Mouse (Mus musculus): ENCODE measurements around the gene Cdc42bpb.
A peak's percentile ranks its signal among the peaks of the same experiment; 100 is the strongest.

Gene Cdc42bpb

GRCm38 (mm10) chr12:111293025-111293424 is 84.5 kb downstream of the Cdc42bpb start:
- no peak for DNase-seq (ENCODE audit: low read depth, low spot score)

GRCm38 (mm10) chr12:111284532-111284931 is 93.0 kb downstream of the Cdc42bpb start:
- DNase-seq (ENCODE audit: low read depth, low spot score): no peak

DNA sequence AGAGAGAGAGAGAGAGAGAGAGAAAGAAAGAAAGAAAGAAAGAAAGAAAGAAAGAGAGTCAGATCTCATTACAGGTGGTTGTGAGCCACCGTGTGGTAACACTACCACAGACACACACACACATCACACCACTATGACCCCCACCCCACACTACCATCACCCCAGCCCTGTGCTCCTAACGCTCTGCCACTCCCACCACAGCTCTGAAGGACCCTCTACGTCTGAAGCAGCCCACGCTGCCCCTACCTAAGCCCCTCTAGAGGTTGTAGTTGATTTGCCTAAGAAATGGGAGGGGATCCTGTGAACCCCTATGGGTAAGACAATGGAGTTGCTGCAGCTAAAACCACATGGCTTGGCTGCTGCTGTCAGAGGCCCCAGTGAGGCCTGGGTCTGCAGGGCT is 93.9 kb downstream of the Cdc42bpb start:
- DNase-seq (ENCODE audit: low read depth, low spot score): no peak

- DNase-seq (ENCODE audit: low read depth, low spot score): no peak
These were observed 101.1 kb downstream of the Cdc42bpb start for GRCm38 (mm10) chr12:111276371-111276770.

GRCm38 (mm10) chr12:111275150-111275841 is 102.2 kb downstream of the Cdc42bpb start:
- no peak for DNase-seq (ENCODE audit: low read depth, low spot score)

GRCm38 (mm10) chr12:111274447-111275149 is 102.9 kb downstream of the Cdc42bpb start:
- no peak for DNase-seq (ENCODE audit: low read depth, low spot score)

DNA sequence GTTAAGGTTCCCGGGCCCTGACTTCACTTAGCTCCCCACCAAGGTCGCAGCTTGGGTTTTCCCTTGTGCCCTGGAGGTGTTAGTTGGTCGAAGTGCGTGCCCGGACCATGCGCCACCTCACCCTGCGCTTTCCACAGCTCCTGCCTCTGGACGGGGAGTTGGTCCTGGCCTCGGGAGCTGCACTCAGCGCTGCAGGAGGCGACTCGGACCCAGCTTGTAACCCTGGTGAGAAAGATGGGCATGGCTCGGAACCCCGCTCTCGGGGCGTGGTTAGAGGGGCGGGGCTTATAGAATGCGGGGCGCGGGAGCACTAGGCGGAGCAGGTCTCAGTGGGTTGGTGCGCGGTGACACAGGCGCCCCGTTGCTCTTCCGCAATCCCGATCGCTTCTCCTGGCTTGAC is 103.5 kb downstream of the Cdc42bpb start:
- no peak for DNase-seq (ENCODE audit: low read depth, low spot score)

- DNase-seq (ENCODE audit: low read depth, low spot score): peak; percentile 79
These were observed 105.1 kb downstream of the Cdc42bpb start for GRCm38 (mm10) chr12:111272420-111272819.

GRCm38 (mm10) chr12:111271966-111272365 is 105.6 kb downstream of the Cdc42bpb start:
- no peak for DNase-seq (ENCODE audit: low read depth, low spot score)

DNA sequence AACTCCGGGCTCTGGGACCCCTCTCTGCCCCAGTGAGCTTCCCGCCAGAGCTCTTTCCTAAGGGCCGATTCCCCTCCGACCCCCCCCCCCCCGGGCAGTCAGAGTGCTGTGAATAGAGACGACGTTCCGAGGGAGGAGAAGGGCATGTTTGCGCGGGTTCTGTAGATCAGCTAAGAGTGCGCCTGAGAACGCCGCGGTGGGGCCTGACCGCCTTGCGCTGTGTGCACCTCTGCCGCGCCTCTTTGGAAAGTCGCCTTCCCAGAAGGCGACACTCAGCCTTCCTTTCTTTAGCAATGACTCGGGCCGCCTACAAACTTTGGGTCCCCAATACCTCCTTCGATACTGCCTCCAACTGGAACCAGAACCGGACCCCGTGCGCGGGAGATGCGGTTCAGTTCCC is 106.1 kb downstream of the Cdc42bpb start:
- no peak for DNase-seq (ENCODE audit: low read depth, low spot score)

DNA sequence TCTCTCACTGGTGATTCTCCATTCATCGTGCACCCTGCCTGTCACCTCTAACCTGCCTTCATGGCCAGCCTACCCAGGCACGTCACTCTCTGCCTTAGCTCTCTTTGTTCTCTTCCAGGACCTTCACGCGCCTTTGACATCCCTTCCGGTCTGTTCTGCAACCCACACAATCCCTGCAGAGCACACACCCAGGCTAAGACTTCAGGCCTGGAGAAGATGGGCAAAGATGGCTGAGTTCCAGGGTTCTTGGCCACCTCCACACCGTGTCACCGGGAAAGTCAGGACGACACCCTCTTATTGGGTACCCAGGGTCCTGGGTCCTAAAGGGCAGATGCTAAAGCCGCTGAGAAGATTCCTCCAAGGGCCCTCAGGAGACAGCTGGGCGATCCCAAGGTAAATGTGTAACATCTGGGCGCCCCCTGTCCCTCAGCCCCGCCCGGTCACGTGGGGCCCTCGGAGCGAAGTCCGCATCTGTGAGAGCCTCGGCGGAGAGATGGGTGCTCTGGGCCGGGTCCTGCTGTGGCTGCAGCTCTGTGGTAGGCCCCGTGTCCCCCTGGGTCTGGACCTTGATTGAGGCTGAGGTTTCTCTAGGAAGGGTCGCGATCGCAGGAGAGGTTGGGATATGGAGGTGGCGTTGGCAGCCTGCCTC is 106.8 kb downstream of the Cdc42bpb start, which contains the start of gene Amn:
Gene Amn, plus strand, starts transcription at position 467 of the 649 bp plus-strand sequence.
- no peak for DNase-seq (ENCODE audit: low read depth, low spot score)

DNA sequence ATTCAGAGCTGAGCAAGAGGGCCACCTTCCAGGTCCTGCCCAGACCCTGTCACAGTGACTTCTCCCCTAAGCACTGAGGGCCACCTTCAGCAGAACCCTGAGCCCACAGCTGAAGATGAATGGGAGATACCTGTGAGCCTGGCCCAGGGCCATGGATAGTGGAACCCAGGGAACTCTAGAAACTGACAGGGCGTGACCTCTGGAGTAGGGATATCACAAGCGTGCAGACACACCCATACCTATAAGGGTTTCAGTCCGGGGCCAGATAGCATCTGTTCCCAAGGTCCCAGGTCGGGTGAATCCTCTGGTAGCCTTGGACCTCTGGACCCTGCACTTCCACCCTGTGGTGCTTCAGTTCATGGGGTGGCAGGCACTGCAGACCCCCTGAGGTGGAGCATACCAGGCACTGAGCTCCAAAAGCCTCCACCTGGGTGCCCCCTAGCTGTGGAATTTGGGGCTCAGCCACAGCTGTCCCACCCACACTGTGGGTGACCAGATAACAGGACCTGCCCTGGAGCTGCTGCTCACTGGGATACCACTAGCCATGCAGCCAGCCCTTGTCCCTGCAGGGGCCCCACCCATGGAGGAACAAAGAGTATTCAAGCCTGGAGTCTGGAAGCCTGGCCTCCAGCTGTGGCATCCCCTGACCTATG is 109.7 kb downstream of the Cdc42bpb start:
- DNase-seq (ENCODE audit: low read depth, low spot score): no peak

DNA sequence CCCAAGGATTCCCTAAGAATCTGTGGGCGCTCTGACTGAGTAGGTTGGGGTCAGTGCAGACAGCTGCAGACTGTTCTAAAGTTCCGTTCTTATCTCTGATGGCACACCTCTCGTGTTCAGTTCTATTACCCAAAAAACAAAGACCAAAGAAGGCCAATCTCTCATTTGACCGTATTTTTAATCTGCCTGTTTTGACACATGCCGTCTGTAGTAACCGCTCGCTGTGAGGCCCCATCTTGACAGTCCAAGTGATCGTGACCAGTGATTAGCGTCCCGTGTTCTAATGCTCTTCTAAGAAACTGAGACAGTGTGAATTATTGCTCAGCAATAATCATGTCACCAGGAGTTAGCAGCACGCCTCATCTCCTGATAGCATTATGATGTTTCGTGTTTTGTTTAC is 110.9 kb downstream of the Cdc42bpb start:
- DNase-seq (ENCODE audit: low read depth, low spot score): no peak

DNA sequence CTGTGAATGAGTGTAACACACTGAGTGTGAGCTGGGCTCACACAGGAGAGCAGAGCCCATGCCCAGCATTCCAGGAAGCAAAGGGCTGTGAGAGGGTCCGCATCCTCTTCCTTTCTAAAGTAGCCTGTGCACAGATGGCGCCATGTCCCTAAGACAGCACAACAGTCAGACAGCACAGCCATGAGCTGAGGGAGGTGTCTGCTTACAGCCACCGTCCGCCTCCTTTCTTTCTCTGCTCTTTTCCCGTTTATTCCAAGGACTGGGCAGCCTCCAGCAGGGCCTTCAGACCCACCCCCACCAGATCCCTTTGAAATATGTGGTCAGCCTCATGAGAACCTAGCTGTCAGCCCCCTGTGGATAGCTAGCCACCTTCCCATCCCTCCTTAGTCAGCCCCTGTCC is 112.3 kb downstream of the Cdc42bpb start:
- no peak for DNase-seq (ENCODE audit: low read depth, low spot score)

- no peak for DNase-seq (ENCODE audit: low read depth, low spot score)
These were observed 113.9 kb downstream of the Cdc42bpb start for GRCm38 (mm10) chr12:111263650-111264049.

DNA sequence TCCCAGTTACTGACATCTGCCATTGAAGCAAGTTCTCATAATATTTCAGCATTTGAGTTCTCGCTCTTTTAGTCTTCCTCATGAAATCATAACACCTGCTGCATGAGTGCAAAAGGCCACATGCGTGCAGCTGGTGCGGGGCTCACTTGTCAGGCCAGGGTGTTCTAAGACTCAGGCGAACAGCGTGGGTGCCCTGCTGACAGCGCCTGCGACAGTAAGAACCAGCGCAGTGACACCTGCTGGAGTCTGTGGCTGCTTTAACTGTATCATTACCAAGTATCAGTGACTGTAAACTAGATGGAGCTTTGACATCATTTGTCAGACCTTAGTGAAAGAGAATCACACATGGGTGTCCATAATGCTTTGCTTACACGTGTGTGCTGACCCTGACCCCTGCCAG is 126.3 kb downstream of the Cdc42bpb start:
- DNase-seq (ENCODE audit: low read depth, low spot score): no peak

- no peak for DNase-seq (ENCODE audit: low read depth, low spot score)
These were observed 127.4 kb downstream of the Cdc42bpb start for GRCm38 (mm10) chr12:111250116-111250515.

DNA sequence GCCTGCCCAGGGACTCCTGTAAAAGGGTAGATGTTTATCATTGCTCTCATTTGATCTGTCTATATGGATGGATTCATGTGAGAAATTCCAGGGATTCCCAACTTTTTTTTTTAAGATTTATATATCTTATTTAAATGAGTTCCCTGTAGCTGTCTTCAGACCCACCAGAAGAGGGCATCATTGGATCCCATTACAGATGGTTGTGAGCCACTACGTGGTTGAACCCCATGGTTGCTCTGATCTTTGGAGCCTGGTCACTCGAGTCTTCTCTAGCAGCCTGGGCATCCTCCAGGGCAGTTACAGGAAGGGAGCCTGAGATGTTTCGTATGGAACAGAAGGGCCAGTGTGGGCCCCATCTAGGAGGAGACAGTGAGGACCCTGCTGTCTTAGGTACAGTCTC is 128.4 kb downstream of the Cdc42bpb start:
- DNase-seq (ENCODE audit: low read depth, low spot score): peak; percentile 22

- no peak for DNase-seq (ENCODE audit: low read depth, low spot score)
These were observed 130.6 kb downstream of the Cdc42bpb start for GRCm38 (mm10) chr12:111246808-111247464.

DNA sequence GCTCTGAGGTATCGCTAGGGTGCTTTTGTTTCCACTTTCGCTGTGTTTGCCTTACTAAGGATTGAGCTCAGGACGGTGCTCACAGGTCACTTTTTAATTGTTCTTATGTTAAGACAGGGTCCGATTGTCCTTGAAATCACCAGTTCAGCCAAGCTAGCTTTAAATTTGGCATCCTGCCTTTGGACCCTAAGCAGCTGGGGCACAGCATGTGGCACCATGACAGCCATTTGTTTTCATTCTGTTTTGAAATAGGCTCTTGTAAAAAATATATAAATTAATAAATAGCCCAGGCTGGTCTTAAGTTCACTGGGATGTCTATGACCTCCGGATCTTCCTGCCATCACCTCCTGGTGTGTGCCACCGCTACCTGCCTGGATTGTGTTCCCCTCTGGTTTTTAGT is 132.4 kb downstream of the Cdc42bpb start:
- DNase-seq (ENCODE audit: low read depth, low spot score): no peak

GRCm38 (mm10) chr12:111243733-111244132 is 133.8 kb downstream of the Cdc42bpb start:
- no peak for DNase-seq (ENCODE audit: low read depth, low spot score)

Measured in 3T3-L1 (cell line).